Mouse (Mus musculus): ENCODE data around the gene Cd82. TPM values are rescaled to one million over a fixed set of nuclear protein-coding genes. Genes with fewer than 3 reads are reported as not detected.

Cd82 gene
- polyA plus RNA-seq, 1 experiment from 2014 or later, result 90.1 TPM

- H3K9ac ChIP-seq, result no peak overlapping the region
- no peak overlapping the region for H3K4me3 ChIP-seq (replicated peaks)
- DNase-seq (no peak), ATAC-seq (ENCODE audit: low read depth) (no peak)
- H3K4me1 ChIP-seq (replicated peaks), result no peaks in the 10 kb centered on the region
- no peaks in the 10 kb centered on the region; the same call in 1 of the 2 replicates for H3K27me3 ChIP-seq
- H3K36me3 ChIP-seq, result no peaks in the 10 kb centered on the region
- 41% methylated on average over 12 of the region's 12 CpGs for WGBS (ENCODE audit: insufficient replicate concordance)
- H3K9me3 ChIP-seq (replicated peaks), result no peaks in the 10 kb centered on the region
- no peak overlapping the region for H3K4me2 ChIP-seq
- H3K27ac ChIP-seq, result no peak overlapping the region
Measured at GRCm38 (mm10) chr2:93410899-93411570, 51.9 kb downstream of the Cd82 start.

- H3K36me3 ChIP-seq, result no peaks in the 10 kb centered on the region
- H3K27ac ChIP-seq, result no peak overlapping the region
- no peak overlapping the region for H3K4me2 ChIP-seq
- H3K9me3 ChIP-seq (replicated peaks), result no peaks in the 10 kb centered on the region
- H3K9ac ChIP-seq, result no peak overlapping the region
- no peaks in the 10 kb centered on the region for H3K4me1 ChIP-seq (replicated peaks)
- ATAC-seq (ENCODE audit: low read depth) (no peak), DNase-seq (no peak)
- no peaks in the 10 kb centered on the region; the same call in 1 of the 2 replicates for H3K27me3 ChIP-seq
- WGBS (ENCODE audit: insufficient replicate concordance), result 58% methylated on average over 7 of the region's 7 CpGs
- H3K4me3 ChIP-seq (replicated peaks), result no peak overlapping the region
Measured at GRCm38 (mm10) chr2:93405017-93405425, 57.9 kb downstream of the Cd82 start.

- WGBS (ENCODE audit: insufficient replicate concordance), result 34% methylated on average over 4 of the region's 4 CpGs
Measured at GRCm38 (mm10) chr2:93404169-93404568, 58.8 kb downstream of the Cd82 start.

GRCm38 (mm10) chr2:93403267-93403666, 59.7 kb downstream of the Cd82 start:
- no peak for DNase-seq
- Histone ChIP-seq H3K4me2 (no peak overlapping the region), H3K27ac (no peak overlapping the region), H3K4me1 (replicated peaks) (no peaks in the 10 kb centered on the region), H3K27me3 (no peaks in the 10 kb centered on the region; the same call in 1 of the 2 replicates), H3K36me3 (no peaks in the 10 kb centered on the region), H3K9me3 (replicated peaks) (no peaks in the 10 kb centered on the region), H3K4me3 (replicated peaks) (no peak overlapping the region), H3K9ac (no peak overlapping the region)
- ATAC-seq (ENCODE audit: low read depth), result no peak
- WGBS (ENCODE audit: insufficient replicate concordance), result 71% methylated on average over 6 of the region's 6 CpGs

More at GRCm38 (mm10) chr2:93404169-93404568, 58.8 kb downstream of the Cd82 start:
- H3K27ac ChIP-seq, result no peak overlapping the region
- no peaks in the 10 kb centered on the region; the same call in 1 of the 2 replicates for H3K27me3 ChIP-seq
- no peaks in the 10 kb centered on the region for H3K4me1 ChIP-seq (replicated peaks)
- DNase-seq, result no peak
- no peak overlapping the region for H3K4me2 ChIP-seq
- H3K9ac ChIP-seq, result no peak overlapping the region
- no peak overlapping the region for H3K4me3 ChIP-seq (replicated peaks)
- H3K36me3 ChIP-seq, result no peaks in the 10 kb centered on the region
- no peaks in the 10 kb centered on the region for H3K9me3 ChIP-seq (replicated peaks)
- no peak for ATAC-seq (ENCODE audit: low read depth)

GRCm38 (mm10) chr2:93391198-93391597, 71.7 kb downstream of the Cd82 start:
- Histone ChIP-seq H3K36me3 (no peaks in the 10 kb centered on the region), H3K4me1 (replicated peaks) (no peaks in the 10 kb centered on the region), H3K27me3 (peaks cover 5% of the 10 kb centered on the region; the same call in 1 of the 2 replicates), H3K4me3 (replicated peaks) (no peak overlapping the region), H3K4me2 (no peak overlapping the region), H3K9me3 (replicated peaks) (no peaks in the 10 kb centered on the region), H3K9ac (no peak overlapping the region), H3K27ac (no peak overlapping the region)
- DNase-seq, result no peak
- 61% methylated on average over 6 of the region's 6 CpGs for WGBS (ENCODE audit: insufficient replicate concordance)
- ATAC-seq (ENCODE audit: low read depth), result no peak

GRCm38 (mm10) chr2:93390170-93390926, 72.6 kb downstream of the Cd82 start:
- WGBS (ENCODE audit: insufficient replicate concordance), result 50% methylated on average over 11 of the region's 11 CpGs
- ATAC-seq (ENCODE audit: low read depth) (no peak), DNase-seq (no peak)
- H3K27ac ChIP-seq, result no peak overlapping the region
- no peaks in the 10 kb centered on the region for H3K4me1 ChIP-seq (replicated peaks)
- no peaks in the 10 kb centered on the region for H3K9me3 ChIP-seq (replicated peaks)
- H3K36me3 ChIP-seq, result no peaks in the 10 kb centered on the region
- H3K4me3 ChIP-seq (replicated peaks), result no peak overlapping the region
- peaks cover 5% of the 10 kb centered on the region; the same call in 1 of the 2 replicates for H3K27me3 ChIP-seq
- no peak overlapping the region for H3K9ac ChIP-seq
- no peak overlapping the region for H3K4me2 ChIP-seq

- Histone ChIP-seq H3K4me2 (no peak overlapping the region), H3K27me3 (peaks cover 5% of the 10 kb centered on the region; the same call in 1 of the 2 replicates), H3K9ac (no peak overlapping the region), H3K27ac (no peak overlapping the region), H3K4me1 (replicated peaks) (no peaks in the 10 kb centered on the region), H3K36me3 (no peaks in the 10 kb centered on the region), H3K9me3 (replicated peaks) (no peaks in the 10 kb centered on the region), H3K4me3 (replicated peaks) (no peak overlapping the region)
- no peak for DNase-seq
- no peak for ATAC-seq (ENCODE audit: low read depth)
- 66% methylated on average over 4 of the region's 4 CpGs for WGBS (ENCODE audit: insufficient replicate concordance)
Measured at GRCm38 (mm10) chr2:93386958-93387357, 76.0 kb downstream of the Cd82 start.

GRCm38 (mm10) chr2:93383831-93384230, 79.1 kb downstream of the Cd82 start:
- DNase-seq (no peak), ATAC-seq (ENCODE audit: low read depth) (no peak)
- H3K27ac ChIP-seq, result no peak overlapping the region
- no peaks in the 10 kb centered on the region for H3K27me3 ChIP-seq
- WGBS (ENCODE audit: insufficient replicate concordance), result 73% methylated on average over 5 of the region's 5 CpGs
- no peaks in the 10 kb centered on the region for H3K9me3 ChIP-seq (replicated peaks)
- no peak overlapping the region for H3K4me2 ChIP-seq
- no peaks in the 10 kb centered on the region for H3K36me3 ChIP-seq
- H3K9ac ChIP-seq, result no peak overlapping the region
- no peak overlapping the region for H3K4me3 ChIP-seq (replicated peaks)
- no peaks in the 10 kb centered on the region for H3K4me1 ChIP-seq (replicated peaks)

GRCm38 (mm10) chr2:93380680-93381089, 82.3 kb downstream of the Cd82 start:
- Histone ChIP-seq H3K9ac (no peak overlapping the region), H3K36me3 (no peaks in the 10 kb centered on the region), H3K4me3 (replicated peaks) (no peak overlapping the region), H3K27me3 (no peaks in the 10 kb centered on the region), H3K4me2 (no peak overlapping the region), H3K27ac (no peak overlapping the region), H3K4me1 (replicated peaks) (no peaks in the 10 kb centered on the region), H3K9me3 (replicated peaks) (no peaks in the 10 kb centered on the region)
- ATAC-seq (ENCODE audit: low read depth) (no peak), DNase-seq (no peak)
- WGBS (ENCODE audit: insufficient replicate concordance), result 31% methylated on average over 2 of the region's 2 CpGs

GRCm38 (mm10) chr2:93377797-93378196, 85.1 kb downstream of the Cd82 start:
- ATAC-seq (ENCODE audit: low read depth) (no peak), DNase-seq (no peak)
- Histone ChIP-seq H3K9ac (no peak overlapping the region), H3K4me3 (replicated peaks) (no peak overlapping the region), H3K4me2 (no peak overlapping the region), H3K9me3 (replicated peaks) (no peaks in the 10 kb centered on the region), H3K4me1 (replicated peaks) (no peaks in the 10 kb centered on the region), H3K27me3 (no peaks in the 10 kb centered on the region), H3K27ac (no peak overlapping the region), H3K36me3 (no peaks in the 10 kb centered on the region)
- 64% methylated on average over 15 of the region's 15 CpGs for WGBS (ENCODE audit: insufficient replicate concordance)

- WGBS (ENCODE audit: insufficient replicate concordance), result 84% methylated on average over 3 of the region's 3 CpGs
- Histone ChIP-seq H3K4me1 (replicated peaks) (no peaks in the 10 kb centered on the region), H3K4me3 (replicated peaks) (no peak overlapping the region), H3K27me3 (no peaks in the 10 kb centered on the region), H3K36me3 (no peaks in the 10 kb centered on the region), H3K9ac (no peak overlapping the region), H3K4me2 (no peak overlapping the region), H3K9me3 (replicated peaks) (no peaks in the 10 kb centered on the region), H3K27ac (no peak overlapping the region)
- DNase-seq (no peak), ATAC-seq (ENCODE audit: low read depth) (no peak)
Measured at GRCm38 (mm10) chr2:93377157-93377556, 85.8 kb downstream of the Cd82 start.
